Mouse (Mus musculus): ENCODE data around the gene Cox14.

- no peak for TF ChIP-seq POLR2A (IDR thresholded peaks at IDR 0.05; ENCODE audit: control insufficient read depth, extremely low read depth, insufficient read depth, low read length, poor library complexity)
- TF ChIP-seq CTCF (IDR thresholded peaks at IDR 0.05; ENCODE audit: borderline replicate concordance, control insufficient read depth, extremely low read depth, insufficient read depth, low read length, poor library complexity) = no peak
These were observed 47.5 kb downstream of the Cox14 start for GRCm38 (mm10) chr15:99772925-99773324.

All from thymus, adult 2 months (tissue).